ENCODE assay signal across 18 mouse cellular contexts in genomic region chr16:59459259-59459861, GRCm38 (mm10). TPM values are rescaled to one million over a fixed set of nuclear protein-coding genes. Genes with fewer than 3 reads are reported as not detected.
DNase-seq lines count a peak whose midpoint lies in the region; ATAC-seq and TF ChIP-seq lines count a peak whose summit lies in the region.
"Not testable (repeated sequence)": the region's sequence is repeated elsewhere in the genome, so short reads cannot be mapped to it uniquely, and the experiment has no call there.
"Had no signal": no experiment of that assay in that cellular context is flagged by ENCODE, and none has a peak within 500 bp of the region (broad histone marks: within the 10 kb centered on the region; RNA-seq: fewer than 3 reads in every experiment).

No protein-coding gene starts in this region.

- H3ac ChIP-seq in myocyte (ENCODE audit: control insufficient read depth, insufficient read length), result not testable (repeated sequence)

- peak; percentile 97 for ATAC-seq in G1E (ENCODE audit: extremely low read depth, insufficient number of reproducible peaks, low FRiP score, poor library complexity, severe bottlenecking)
- peak; percentile 97 for ATAC-seq in granulocyte monocyte progenitor cell, adult 5-6 weeks (replicated peaks; ENCODE audit: poor library complexity, severe bottlenecking)
- peak; percentile 30; the same call in 1 of the 2 replicates for ATAC-seq in hindbrain, embryonic 15.5 days (ENCODE audit: low FRiP score, low read depth)
- ATAC-seq in liver, embryonic 13.5 days (ENCODE audit: low read depth), result peak; percentile 67

- H3K4me2 ChIP-seq in hindbrain, embryonic 15.5 days; liver, embryonic 13.5 days; myocyte (ENCODE audit: low read depth): not testable (repeated sequence)

- not testable (repeated sequence) for TF ChIP-seq POLR2A in myocyte (IDR thresholded peaks at IDR 0.05; ENCODE audit: insufficient read length, low read depth)

- not testable (repeated sequence) for H3K9ac ChIP-seq in hindbrain, embryonic 15.5 days; liver, embryonic 13.5 days

- TF ChIP-seq CTCF in G1E (IDR thresholded peaks at IDR 0.05; ENCODE audit: low read depth, low read length), result not testable (repeated sequence)

- not testable (repeated sequence) for H3K36me3 ChIP-seq in G1E (replicated peaks); hindbrain, embryonic 15.5 days; liver, embryonic 13.5 days; myocyte (ENCODE audit: control insufficient read depth, insufficient read depth)

- H3K27ac ChIP-seq in hindbrain, embryonic 15.5 days (replicated peaks); liver, embryonic 13.5 days: not testable (repeated sequence)

- DNase-seq in G1E (ENCODE audit: low spot score), result peak; percentile 6
- not testable (repeated sequence) for DNase-seq in liver, embryonic 13.5 days
- DNase-seq in lung, postnatal 4 days, result peak; percentile 8 to 23
- peak; percentile 72 to 73 for DNase-seq in spleen, postnatal 36 days (ENCODE audit: low spot score in 2 of 2)
- DNase-seq in thymus, postnatal 36 days, result peak; percentile 47 to 53

- H3K9me3 ChIP-seq in G1E (replicated peaks); hindbrain, embryonic 15.5 days; liver, embryonic 13.5 days (replicated peaks): not testable (repeated sequence)

- not testable (repeated sequence) for H3K27me3 ChIP-seq in G1E (ENCODE audit: insufficient read depth, low read length); hindbrain, embryonic 15.5 days; liver, embryonic 13.5 days; myocyte (ENCODE audit: control insufficient read depth, insufficient read depth, insufficient read length)

- peak overlapping the region; percentile 1; the same call in 1 of the 2 replicates for H3K4me3 ChIP-seq in G1E (ENCODE audit: low read depth, low read length)
- not testable (repeated sequence) for H3K4me3 ChIP-seq in hindbrain, embryonic 15.5 days; liver, embryonic 13.5 days (replicated peaks); myocyte

- 91% methylated on average over 5 of the region's 5 CpGs for WGBS in hindbrain, embryonic 15.5 days
- 39% methylated on average over 5 of the region's 5 CpGs for WGBS in liver, embryonic 13.5 days (ENCODE audit: insufficient replicate concordance)

- peaks cover 20% of the 10 kb centered on the region for H3K4me1 ChIP-seq in G1E (ENCODE audit: insufficient read depth, low read depth, low read length)
- not testable (repeated sequence) for H3K4me1 ChIP-seq in hindbrain, embryonic 15.5 days (replicated peaks); liver, embryonic 13.5 days (replicated peaks)

- not testable (repeated sequence) for H3K79me2 ChIP-seq in myocyte (ENCODE audit: control insufficient read depth, insufficient read depth)

TF ChIP-seq in myocyte, 11 proteins besides CTCF, POLR2A, EP300 and RAD21:
- peak in 2 of 3 experiments; percentile 27 to 57 for TF ChIP-seq MYOD1 (IDR thresholded peaks at IDR 0.05; ENCODE audit: control insufficient read depth in 1 of 3, insufficient read length in 2 of 3, low read depth in 2 of 3)

RNA-seq across cellular contexts. Expression of gene Riox2, which starts 12.2 kb away (rescaled TPM):
- 42.9 and 49.4 TPM in 2 replicates for total RNA-seq in G1E (2014; fragmentation: Nextera tagmentation)
- 48.8 and 55.1 TPM in 2 replicates for total RNA-seq in G1E (2017)
- 6.7 and 8.1 TPM in 2 replicates for polyA plus RNA-seq in G1E (2012)
- 48.5 and 60.6 TPM in 2 replicates for total RNA-seq in granulocyte monocyte progenitor cell, adult 5-6 weeks (2014; fragmentation: Nextera tagmentation)
- total RNA-seq in granulocyte monocyte progenitor cell, adult 5-6 weeks (2017), result 51.6 and 59.5 TPM in 2 replicates
- polyA plus RNA-seq in hindbrain, embryonic 15.5 days (2015; fragmentation: Nextera tagmentation; extraction: Ambion mirVana), result 16.4 and 17.1 TPM in 2 replicates
- 23.0 and 25.3 TPM in 2 replicates for polyA plus RNA-seq in liver, embryonic 13.5 days (2015; fragmentation: Nextera tagmentation; extraction: Ambion mirVana)
- polyA plus RNA-seq in myocyte (2012; fragmentation: generic; extraction: Trizol), result 20.8 TPM

RNA-seq across cellular contexts. Expression of gene Gabrr3, which starts 52.2 kb away (rescaled TPM):
- total RNA-seq in G1E (2014; fragmentation: Nextera tagmentation) (not detected in 2 replicates), G1E (2017) (0.05 and 0.17 TPM in 2 replicates)
- polyA plus RNA-seq in G1E (2012) (not detected in 2 replicates), myocyte (2012; fragmentation: generic; extraction: Trizol) (not detected)
- not detected in 2 replicates for total RNA-seq in granulocyte monocyte progenitor cell, adult 5-6 weeks (2014; fragmentation: Nextera tagmentation)
- not detected in 2 replicates for total RNA-seq in granulocyte monocyte progenitor cell, adult 5-6 weeks (2017)
- not detected in 2 replicates for polyA plus RNA-seq in hindbrain, embryonic 15.5 days (2015; fragmentation: Nextera tagmentation; extraction: Ambion mirVana)
- not detected in 2 replicates for polyA plus RNA-seq in liver, embryonic 13.5 days (2015; fragmentation: Nextera tagmentation; extraction: Ambion mirVana)
- total RNA-seq: adrenal gland, postnatal 25 days; forebrain, postnatal 0 days; gastrocnemius, adult 18-20 months; layer of hippocampus, adult 2 months; liver, adult 2 months had no signal
- polyA plus RNA-seq: forebrain, postnatal 0 days; gonadal fat pad, adult 2 months; heart, embryonic 13.5 days; intestine, postnatal 0 days; liver, adult 2 months; macrophage; midbrain, embryonic 16.5 days had no signal

Comparison
In these comparisons a context has a peak if more than half of its experiments do, and no peak if none do; other contexts are left out.
1. ATAC-seq: peak in every context shown above with its lines; median percentile 97 in G1E; 97 in granulocyte monocyte progenitor cell, adult 5-6 weeks; 67 in liver, embryonic 13.5 days; 30 in hindbrain, embryonic 15.5 days.